Mouse (Mus musculus): Measurements from ENCODE around the gene Fn3k.

Gene Fn3k

GRCm38 (mm10) chr11:121451753-121452635 lies 17.3 kb downstream of the Fn3k start, which contains the start of gene Tbcd:
Gene Tbcd, plus strand, starts transcription at chr11:121451949.
- DNase-seq (ENCODE audit: low spot score), result peak; percentile 95

DNA sequence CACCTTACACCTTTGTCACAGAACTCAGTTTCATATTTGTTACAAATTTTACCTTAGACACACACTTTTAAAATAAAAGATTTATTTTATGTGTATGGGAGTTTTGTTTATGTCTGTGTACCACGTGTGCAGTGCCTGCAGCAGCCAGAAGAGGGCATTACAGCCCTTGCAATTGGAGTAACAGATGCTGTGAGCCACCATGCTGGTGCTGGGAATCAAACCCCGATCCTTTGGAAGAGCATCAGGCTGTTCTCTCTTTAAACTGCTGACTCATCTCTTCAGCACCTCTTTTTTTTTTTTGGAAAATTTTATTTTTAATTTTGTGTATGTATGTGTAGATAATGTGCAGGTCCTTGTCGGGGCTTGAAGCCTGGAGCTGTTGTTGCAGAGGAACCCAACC lies 23.2 kb downstream of the Fn3k start:
- no peak for DNase-seq (ENCODE audit: low spot score)

DNA sequence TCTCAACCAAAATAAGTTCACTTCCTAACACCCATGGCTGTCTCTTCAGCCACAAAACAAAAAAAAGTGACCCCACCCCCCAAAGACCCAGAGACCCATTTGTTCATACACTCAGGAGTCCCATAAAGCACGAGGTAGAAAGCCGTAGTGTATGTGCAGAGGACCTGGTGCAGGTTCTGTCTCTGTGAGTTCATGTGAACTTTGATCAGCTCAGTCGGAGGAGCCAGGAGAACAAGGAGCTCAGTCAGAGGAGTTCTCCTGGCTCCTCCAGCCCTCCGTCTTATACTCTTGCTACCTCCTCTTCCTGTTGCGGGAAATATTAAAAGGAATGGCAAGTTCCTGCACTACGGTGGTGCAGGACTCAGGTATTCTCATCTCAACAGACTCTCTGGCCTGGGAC lies 32.7 kb downstream of the Fn3k start:
- DNase-seq (ENCODE audit: low spot score), result no peak

DNA sequence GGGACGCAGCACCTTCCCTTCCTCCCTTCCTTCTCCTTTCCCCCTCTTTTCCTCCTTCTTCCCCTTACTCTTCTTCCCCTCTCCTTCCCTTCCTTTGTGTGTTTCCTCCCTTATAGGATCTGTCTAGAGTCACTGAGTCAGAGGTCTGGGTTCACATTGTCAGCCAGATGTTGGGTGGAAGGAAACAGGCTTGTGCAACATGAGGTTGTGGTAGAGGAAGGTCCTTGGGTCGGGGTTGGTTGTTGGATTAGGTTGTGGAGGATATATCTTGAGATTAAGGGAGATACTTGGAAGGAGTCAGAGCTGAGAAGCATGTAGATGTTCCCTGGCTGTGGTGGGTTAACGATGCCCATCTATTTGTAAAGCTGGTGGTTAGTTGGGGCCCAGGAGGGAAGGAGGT lies 40.1 kb downstream of the Fn3k start:
- no peak for DNase-seq (ENCODE audit: low spot score)

DNA sequence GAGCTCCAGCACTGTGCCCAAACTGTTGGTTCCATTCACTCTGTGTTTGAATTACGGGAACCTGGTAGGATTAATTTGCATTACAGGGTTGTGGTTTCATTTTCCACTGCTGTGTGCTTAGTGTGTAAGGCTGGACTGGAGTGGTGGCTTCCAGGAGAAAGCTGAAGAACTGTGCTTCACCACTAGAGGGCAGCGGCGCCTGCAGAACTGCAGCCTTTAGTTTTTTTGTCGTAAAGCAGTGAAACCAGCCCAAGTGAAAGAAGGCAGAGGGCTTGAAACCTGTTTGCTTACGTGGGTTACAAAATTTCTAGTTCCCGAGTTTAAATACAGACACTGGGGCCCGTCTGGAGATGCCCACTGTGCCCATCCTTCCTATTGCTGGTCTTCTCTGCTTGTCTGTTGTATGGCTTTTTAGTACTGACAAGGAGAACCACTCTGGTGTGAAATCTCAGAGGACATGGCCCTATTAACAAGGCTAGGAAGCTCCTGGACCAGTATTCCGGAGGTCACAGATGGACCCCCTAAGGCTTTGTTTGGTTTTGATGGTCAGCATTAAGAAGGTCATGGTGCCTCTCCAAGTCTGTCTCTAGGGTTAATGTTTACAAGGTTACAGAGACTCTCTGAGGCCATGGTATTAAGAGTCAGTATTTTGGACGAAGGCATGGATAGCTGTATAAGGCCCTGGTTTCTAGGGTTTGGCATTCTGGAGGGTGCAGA lies 41.1 kb downstream of the Fn3k start:
- DNase-seq (ENCODE audit: low spot score), result peak; percentile 90

DNA sequence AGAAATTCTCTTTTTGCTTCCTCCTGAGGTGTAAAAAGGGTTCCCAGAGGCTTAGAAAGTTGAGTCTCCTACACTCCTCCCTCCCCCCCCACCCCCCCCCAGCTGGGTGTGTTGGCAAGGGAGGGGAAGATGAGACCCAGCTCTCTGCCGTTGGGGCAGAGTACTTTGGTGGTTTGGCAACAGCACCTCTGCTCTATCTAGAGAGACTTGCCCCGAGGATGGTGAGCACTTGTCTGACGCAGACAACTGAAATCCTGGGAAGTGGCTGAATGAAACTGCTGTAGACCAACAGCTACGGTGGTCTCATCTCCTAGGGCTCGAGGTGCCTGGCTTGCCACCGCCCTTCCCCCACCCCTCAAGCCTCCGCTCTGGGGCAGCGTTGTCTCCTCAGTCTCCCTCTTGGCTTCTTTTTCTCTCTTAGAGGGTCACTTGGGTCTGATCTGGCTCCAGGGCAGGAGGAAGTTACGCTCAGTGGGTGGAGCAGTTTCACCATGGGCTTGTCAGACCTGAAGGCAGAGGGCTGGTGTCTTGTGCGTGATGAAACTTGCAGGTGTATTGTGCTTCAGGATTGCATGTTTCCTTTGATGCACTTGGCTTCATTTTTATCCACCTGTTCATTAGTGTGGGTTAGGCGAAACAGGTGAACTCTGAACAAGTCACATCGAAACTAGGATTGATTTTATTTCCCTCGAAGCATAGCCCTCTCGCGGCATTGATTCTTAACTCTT lies 44.9 kb downstream of the Fn3k start:
- DNase-seq (ENCODE audit: low spot score), result no peak

GRCm38 (mm10) chr11:121481129-121481528 lies 46.4 kb downstream of the Fn3k start:
- DNase-seq (ENCODE audit: low spot score), result no peak

GRCm38 (mm10) chr11:121485882-121486281 lies 51.2 kb downstream of the Fn3k start:
- DNase-seq (ENCODE audit: low spot score), result no peak

GRCm38 (mm10) chr11:121490651-121491050 lies 55.9 kb downstream of the Fn3k start:
- no peak for DNase-seq (ENCODE audit: low spot score)
